Mouse (Mus musculus) CD4-positive, CD25-positive, alpha-beta regulatory T cell, adult 2 months (primary cell): ENCODE measurements around the gene Ptpn5.

Experiments used
- DNase-seq: peaks from one replicate; pipeline ENCODE4 v3.0.0-alpha.2; 2012; ENCODE audit warnings: low read depth, low spot score

Ptpn5 gene

DNA sequence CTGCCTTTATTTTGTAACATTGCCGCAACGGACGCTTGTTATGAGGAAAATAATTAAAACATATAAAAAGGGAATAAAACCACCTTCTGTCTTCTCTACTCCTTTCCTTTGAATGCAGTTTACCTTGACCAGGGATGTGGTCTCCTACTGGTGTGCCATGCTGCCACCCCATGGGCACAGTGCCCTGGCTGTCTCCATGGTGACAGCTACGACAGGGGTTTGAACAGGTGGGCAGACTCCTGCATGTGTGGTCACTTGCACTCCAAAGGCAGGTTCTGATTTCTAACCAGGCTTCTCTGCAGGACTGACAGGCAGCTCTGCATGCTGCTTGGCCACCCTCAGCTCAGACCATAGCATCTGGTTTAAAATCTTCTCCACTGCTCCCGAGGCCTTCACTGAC, 21.4 kb downstream of the Ptpn5 start:
- no peak for DNase-seq

- peak; percentile 33 for DNase-seq
Measured at GRCm38 (mm10) chr7:47111121-47111520, 22.4 kb downstream of the Ptpn5 start.

GRCm38 (mm10) chr7:47110511-47110910, 23.0 kb downstream of the Ptpn5 start:
- DNase-seq: peak; percentile 68

- DNase-seq: peak; percentile 19
Measured at GRCm38 (mm10) chr7:47108779-47109189, 24.7 kb downstream of the Ptpn5 start.

DNA sequence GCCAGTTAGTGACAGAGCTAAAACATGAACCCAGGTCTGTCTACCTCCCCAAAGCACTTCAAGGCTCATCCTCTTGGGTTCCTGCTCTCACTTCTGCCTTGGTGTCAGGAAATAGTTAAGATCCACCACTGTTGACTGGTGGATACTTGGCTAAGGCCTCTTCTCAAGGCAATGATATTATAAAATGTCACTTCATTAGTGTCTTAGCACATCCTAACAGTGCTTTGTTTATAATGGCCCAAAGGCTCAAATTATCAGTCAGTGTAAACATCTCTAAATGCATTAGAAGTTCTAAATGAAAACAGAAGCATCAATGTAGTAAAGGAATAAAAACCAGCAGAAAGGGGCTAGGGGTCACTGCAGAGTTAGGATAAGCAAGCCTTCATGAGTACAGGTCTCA, 26.5 kb downstream of the Ptpn5 start:
- DNase-seq: no peak

DNA sequence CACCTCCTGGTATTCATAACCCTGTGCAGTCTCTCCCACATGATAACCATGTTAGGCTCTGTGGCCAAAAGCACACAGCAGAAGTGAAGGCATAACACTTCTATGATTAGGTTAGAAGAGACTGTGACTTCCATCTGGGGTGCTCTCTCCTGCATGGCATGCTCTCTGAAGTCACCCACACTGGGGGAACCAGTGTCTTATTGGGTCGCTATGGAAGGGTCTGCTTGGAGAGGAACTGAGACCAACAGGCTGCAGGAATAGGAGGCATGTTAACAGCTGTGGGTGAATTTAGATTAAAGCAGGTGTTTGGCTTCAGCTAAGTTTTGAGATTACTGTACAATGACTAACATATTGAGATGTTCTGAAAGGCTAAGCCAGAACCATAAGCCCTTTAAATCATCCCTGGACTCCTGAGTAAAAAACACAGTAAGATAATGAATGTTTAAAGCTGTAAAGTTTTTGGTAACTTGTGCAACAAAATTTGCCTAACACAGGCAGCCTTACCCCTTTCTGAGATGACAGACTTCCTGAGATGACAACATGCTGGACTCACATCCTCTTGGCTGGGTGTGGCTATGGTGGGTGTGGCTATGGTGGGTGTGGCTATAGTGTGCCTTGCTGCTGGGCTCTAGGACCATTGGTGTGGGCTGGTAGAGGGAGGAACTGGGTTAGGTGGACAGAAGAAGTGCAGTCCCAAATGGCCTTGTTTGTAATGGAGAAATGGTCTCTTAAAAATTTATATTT, 29.6 kb downstream of the Ptpn5 start:
- DNase-seq: peak; percentile 72

GRCm38 (mm10) chr7:47102970-47103369, 30.5 kb downstream of the Ptpn5 start:
- no peak for DNase-seq

- no peak for DNase-seq
Measured at GRCm38 (mm10) chr7:47100615-47101014, 32.9 kb downstream of the Ptpn5 start.

DNA sequence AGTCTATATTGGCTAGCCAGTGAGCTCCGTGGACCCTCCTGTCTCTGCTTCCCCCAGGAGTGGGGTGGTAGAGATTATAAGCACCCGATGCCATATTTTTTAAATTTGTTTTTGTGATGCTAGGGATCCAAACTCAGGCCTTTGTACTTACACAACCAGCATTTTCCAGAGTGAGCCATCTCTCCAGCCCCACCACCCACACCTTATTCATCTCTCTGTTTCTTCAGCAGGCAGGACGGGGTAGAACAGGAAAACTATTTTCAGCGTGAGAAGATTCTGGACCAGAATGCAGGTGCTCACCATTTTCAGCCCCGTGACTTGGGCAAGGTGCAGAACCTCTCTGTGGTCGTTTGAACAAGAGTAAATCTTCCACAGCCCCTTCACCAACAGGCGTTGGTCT, 34.2 kb downstream of the Ptpn5 start:
- no peak for DNase-seq

DNA sequence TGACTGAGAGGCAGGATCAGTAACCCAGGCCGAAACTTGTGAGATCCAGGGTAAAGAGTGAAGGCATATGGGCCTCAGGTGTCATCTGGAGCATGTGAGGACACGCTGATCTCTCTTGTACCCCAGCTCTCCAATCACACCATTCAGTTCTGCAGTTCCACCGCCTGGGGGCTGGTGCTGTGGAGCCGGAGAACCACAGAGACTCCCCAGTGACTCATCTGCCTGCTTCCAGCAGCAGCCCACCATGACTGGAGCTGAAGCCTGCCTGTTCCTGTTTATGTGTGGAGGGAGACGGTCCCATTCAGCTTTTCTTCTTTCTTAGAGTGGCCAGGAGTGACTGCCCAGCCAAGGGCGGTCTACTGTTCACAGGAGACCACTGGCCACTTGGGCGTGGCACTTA, 35.4 kb downstream of the Ptpn5 start:
- DNase-seq: no peak

- peak; percentile 40 for DNase-seq
Measured at GRCm38 (mm10) chr7:47094969-47095368, 38.5 kb downstream of the Ptpn5 start.

GRCm38 (mm10) chr7:47093935-47094334, 39.5 kb downstream of the Ptpn5 start:
- peak; percentile 39 for DNase-seq

- DNase-seq: no peak
Measured at GRCm38 (mm10) chr7:47085075-47085474, 48.4 kb downstream of the Ptpn5 start.

- peak; percentile 77 for DNase-seq
Measured at GRCm38 (mm10) chr7:47081277-47081676, 52.2 kb downstream of the Ptpn5 start.

DNA sequence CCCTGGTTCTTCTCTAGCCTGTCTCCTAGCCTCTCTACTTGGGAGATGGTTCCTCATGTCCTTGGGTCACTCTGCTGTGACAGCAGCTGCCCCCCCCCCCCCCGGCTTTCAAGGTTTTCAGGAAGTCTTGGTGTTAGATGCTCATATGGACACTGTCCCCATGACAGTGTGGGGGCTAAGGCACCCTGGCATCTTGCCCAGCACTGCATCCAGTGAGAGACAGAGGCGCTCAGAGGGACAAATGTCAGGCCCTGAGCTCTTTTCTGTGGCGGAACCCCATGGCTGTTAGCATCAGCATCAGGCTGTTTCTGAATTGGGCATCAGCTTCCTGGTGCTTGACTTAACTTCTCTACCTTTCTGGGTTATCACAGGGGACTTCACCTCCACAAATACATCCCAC, 52.6 kb downstream of the Ptpn5 start:
- no peak for DNase-seq

DNA sequence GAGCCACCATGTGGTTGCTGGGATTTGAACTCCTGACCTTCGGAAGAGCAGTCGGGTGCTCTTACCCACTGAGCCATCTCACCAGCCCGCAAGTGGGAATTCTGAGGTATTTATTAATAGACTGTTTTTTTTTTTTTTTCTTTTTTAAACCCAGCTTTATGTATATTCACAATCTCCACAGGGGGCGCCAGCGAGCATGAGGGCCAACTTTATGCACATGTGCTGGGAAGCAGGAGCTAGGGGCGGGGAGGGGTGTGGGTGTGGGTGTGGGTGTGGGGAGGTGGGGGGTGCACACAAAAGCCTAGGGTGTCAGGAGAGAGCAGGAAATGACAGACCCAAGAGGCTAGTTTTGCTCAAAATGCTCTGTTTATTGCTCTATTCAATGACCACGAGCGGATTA, 56.0 kb downstream of the Ptpn5 start:
- DNase-seq: peak; percentile 78

DNA sequence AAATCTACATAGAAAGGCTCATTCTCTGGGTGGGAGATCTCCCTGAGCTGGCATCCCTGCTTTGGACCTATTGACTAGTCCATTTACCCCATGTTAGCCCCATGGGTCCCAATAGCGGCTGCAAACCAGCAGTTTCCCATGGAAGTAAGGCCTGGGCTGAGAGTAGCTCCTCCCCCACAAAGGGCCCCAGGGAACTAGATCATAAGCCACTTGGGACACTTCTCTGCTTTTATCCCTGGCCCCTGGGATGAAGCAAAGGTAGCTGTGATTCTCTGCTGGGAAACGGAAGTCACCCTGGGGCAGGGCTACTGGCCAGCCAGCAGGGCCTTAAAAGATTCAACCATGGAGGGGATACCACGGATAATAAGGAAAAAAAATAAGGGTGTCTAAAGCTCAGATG, 56.8 kb downstream of the Ptpn5 start:
- no peak for DNase-seq

DNA sequence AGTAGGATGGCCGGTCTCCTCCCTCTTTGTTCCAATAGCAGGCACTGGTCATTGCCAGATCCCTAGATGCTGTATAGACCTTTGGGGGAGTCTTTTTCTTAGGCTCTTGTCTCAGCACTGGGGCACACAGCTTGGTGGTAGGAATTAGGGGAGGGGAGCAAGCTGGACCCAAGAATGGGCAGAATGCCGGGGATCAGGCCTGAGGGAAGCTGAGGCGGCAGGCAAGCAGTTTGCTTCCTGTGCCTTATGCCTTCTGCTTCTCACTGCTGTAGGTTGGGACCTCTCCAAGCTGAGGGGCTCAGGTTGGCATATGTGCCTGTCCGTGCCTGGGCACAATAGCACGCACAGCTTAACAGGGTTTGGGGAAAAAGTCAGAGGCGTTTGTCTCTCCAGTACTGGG, 57.3 kb downstream of the Ptpn5 start:
- DNase-seq: no peak

GRCm38 (mm10) chr7:47073536-47074521, 59.7 kb downstream of the Ptpn5 start:
- no peak for DNase-seq

GRCm38 (mm10) chr7:47072551-47072950, 60.9 kb downstream of the Ptpn5 start:
- DNase-seq: no peak

DNA sequence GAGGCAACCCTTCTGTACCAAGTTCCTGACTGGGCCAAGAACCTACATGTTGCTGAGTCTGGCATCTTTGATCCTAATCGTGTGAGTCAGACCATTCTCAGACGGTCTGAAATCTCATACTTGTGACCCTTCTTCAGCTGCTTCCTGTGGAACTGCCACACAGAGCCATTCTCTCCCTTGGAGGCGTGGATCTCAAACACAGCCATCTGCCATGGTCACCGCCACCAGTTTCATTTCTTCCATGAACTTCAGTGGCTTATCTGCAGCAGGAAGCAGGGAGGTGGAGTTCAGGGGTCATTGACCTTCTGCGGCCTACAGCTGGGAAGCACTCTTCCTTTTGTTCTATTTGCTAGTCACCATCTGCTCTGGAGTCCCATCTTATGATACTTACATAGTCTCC, 65.6 kb downstream of the Ptpn5 start:
- DNase-seq: no peak

- no peak for DNase-seq
Measured at GRCm38 (mm10) chr7:47066942-47067341, 66.5 kb downstream of the Ptpn5 start.

DNA sequence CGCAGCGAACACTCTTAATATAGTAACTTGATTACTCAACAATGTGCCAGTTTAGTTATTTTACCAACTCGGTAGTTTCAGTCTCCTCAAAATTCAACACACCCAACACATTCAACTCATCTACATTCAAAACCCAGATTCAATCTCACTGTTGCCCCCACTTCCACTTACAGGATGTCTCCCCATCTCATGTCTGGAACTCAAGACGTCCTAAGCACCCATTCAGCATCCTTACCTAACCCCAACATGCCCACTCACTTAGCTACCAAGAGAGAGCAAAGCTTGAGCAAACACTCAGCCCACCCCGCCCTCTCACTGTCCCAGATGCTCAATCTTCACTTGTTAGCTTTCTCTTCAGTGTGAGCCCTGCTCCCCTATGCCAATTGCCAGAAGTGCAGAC, 71.9 kb downstream of the Ptpn5 start:
- DNase-seq: no peak
